Mouse (Mus musculus) frontal cortex, adult 2 months (tissue): ENCODE measurements around the gene Ralbp1. TPM values are rescaled to one million over a fixed set of nuclear protein-coding genes. Genes with fewer than 3 reads are reported as not detected.
A peak's percentile ranks its signal among the peaks of the same experiment; 100 is the strongest.

Experiments used
- DNase-seq, 2 experiments: peaks; one replicate each; pipeline ENCODE4 v3.0.0; 2022; ENCODE audit warnings: low spot score in 1 of 2; ENCODE audit errors: extremely low spot score in 1 of 2
- polyA plus RNA-seq: library from polyadenylated mRNA; depleted of rRNA; stranded (reverse); fragments of >200 nt; gene quantifications from 2 replicates; pipeline ENCODE4 v1.2.3, GENCODE M21; 2012

Gene Ralbp1
- polyA plus RNA-seq, 1 experiment: 50.2 TPM

- no peak for DNase-seq
Measured at GRCm38 (mm10) chr17:65853326-65853725, 32.3 kb downstream of the Ralbp1 start.

GRCm38 (mm10) chr17:65851749-65852148 lies 33.8 kb downstream of the Ralbp1 start:
- no peak for DNase-seq

- no peak for DNase-seq
Measured at GRCm38 (mm10) chr17:65850487-65850886, 35.1 kb downstream of the Ralbp1 start.

- no peak for DNase-seq
Measured at GRCm38 (mm10) chr17:65847694-65848449, 37.7 kb downstream of the Ralbp1 start.

GRCm38 (mm10) chr17:65845423-65845822 lies 40.2 kb downstream of the Ralbp1 start:
- no peak for DNase-seq

- DNase-seq: no peak
Measured at GRCm38 (mm10) chr17:65842669-65843381, 42.8 kb downstream of the Ralbp1 start.

GRCm38 (mm10) chr17:65839541-65840256 lies 45.9 kb downstream of the Ralbp1 start:
- no peak for DNase-seq

GRCm38 (mm10) chr17:65836746-65837145 lies 48.9 kb downstream of the Ralbp1 start:
- peak; percentile 37 to 61 for DNase-seq

GRCm38 (mm10) chr17:65833891-65834290 lies 51.7 kb downstream of the Ralbp1 start:
- no peak for DNase-seq

GRCm38 (mm10) chr17:65830216-65830863 lies 55.3 kb downstream of the Ralbp1 start:
- no peak for DNase-seq

GRCm38 (mm10) chr17:65828951-65829350 lies 56.6 kb downstream of the Ralbp1 start:
- DNase-seq: no peak

- no peak for DNase-seq
Measured at GRCm38 (mm10) chr17:65827904-65828303, 57.7 kb downstream of the Ralbp1 start.

GRCm38 (mm10) chr17:65827119-65827840 lies 58.3 kb downstream of the Ralbp1 start:
- no peak for DNase-seq

- no peak for DNase-seq
Measured at GRCm38 (mm10) chr17:65826257-65826656, 59.3 kb downstream of the Ralbp1 start.

- no peak for DNase-seq
Measured at GRCm38 (mm10) chr17:65824246-65824645, 61.4 kb downstream of the Ralbp1 start.

- DNase-seq: no peak
Measured at GRCm38 (mm10) chr17:65822423-65822822, 63.2 kb downstream of the Ralbp1 start.

- no peak for DNase-seq
Measured at GRCm38 (mm10) chr17:65820197-65820596, 65.4 kb downstream of the Ralbp1 start.

GRCm38 (mm10) chr17:65813763-65814162 lies 71.8 kb downstream of the Ralbp1 start:
- DNase-seq: no peak

GRCm38 (mm10) chr17:65811032-65811431 lies 74.6 kb downstream of the Ralbp1 start:
- no peak for DNase-seq

GRCm38 (mm10) chr17:65806416-65806815 lies 79.2 kb downstream of the Ralbp1 start:
- DNase-seq: no peak
